Mouse (Mus musculus) liver, embryonic 11.5 days (tissue): ENCODE data around the gene Dusp15. TPM values are rescaled to one million over a fixed set of nuclear protein-coding genes. Genes with fewer than 3 reads are reported as not detected.
A peak's percentile ranks its signal among the peaks of the same experiment; 100 is the strongest.

Experiments used
- ATAC-seq: fragments of 200-750 bp; cut with Nextera tagmentation; replicated peaks from 2 replicates; pipeline ENCODE4 v1.8.0; 2017; ENCODE audit warnings: moderate number of reproducible peaks, mild to moderate bottlenecking, moderate TSS enrichment, moderate library complexity; ENCODE audit not compliant: low FRiP score
- DNase-seq: peaks from one replicate; pipeline ENCODE4 v3.0.0-alpha.2; 2017; ENCODE audit warnings: low spot score
- H3K27ac ChIP-seq: fragments of 300-500 bp; sonication (generic); 2 replicates; pipeline ENCODE4 v1.5.1; 2014; ENCODE audit warnings: mild to moderate bottlenecking, low read depth, low read length, control low read depth
- H3K27me3 ChIP-seq: fragments of 300-500 bp; sonication (generic); replicated peaks from 2 replicates; pipeline ENCODE4 v1.6.1; 2014; ENCODE audit warnings: low read length, mixed read lengths; ENCODE audit not compliant: control insufficient read depth, insufficient read depth
- H3K36me3 ChIP-seq: fragments of 300-500 bp; sonication (generic); 2 replicates; pipeline ENCODE4 v1.6.1; 2014; ENCODE audit warnings: mild to moderate bottlenecking, low read length, moderate library complexity, mixed read lengths; ENCODE audit not compliant: control insufficient read depth, insufficient read depth
- H3K4me1 ChIP-seq: fragments of 300-500 bp; sonication (generic); replicated peaks from 2 replicates; pipeline ENCODE4 v1.6.1; 2014; ENCODE audit warnings: low read length, mixed read lengths; ENCODE audit not compliant: control insufficient read depth, insufficient read depth
- H3K4me2 ChIP-seq: fragments of 300-500 bp; sonication (generic); 2 replicates; pipeline ENCODE4 v1.6.1; 2014; ENCODE audit warnings: mild to moderate bottlenecking, control low read depth, moderate library complexity
- H3K4me3 ChIP-seq: fragments of 300-500 bp; sonication (generic); 2 replicates; pipeline ENCODE4 v1.5.1; 2014; ENCODE audit warnings: low read depth, low read length, control low read depth
- H3K9ac ChIP-seq: fragments of 300-500 bp; sonication (generic); 2 replicates; pipeline ENCODE4 v1.6.1; 2014; ENCODE audit warnings: low read depth, low read length, control low read depth
- H3K9me3 ChIP-seq: fragments of 300-500 bp; sonication (generic); 2 replicates; pipeline ENCODE4 v1.6.1; 2016; ENCODE audit warnings: low read length, inconsistent platforms, mixed read lengths; ENCODE audit not compliant: control insufficient read depth
- WGBS: fragments of 180-500 bp; shearing (Covaris S2); extraction: QIAGEN DNeasy Blood & Tissue Kit; methylation state at CpG from one replicate; pipeline ENCODE4 v1.1.7; 2014; 5-methylcytosine and 5-hydroxymethylcytosine counted together
- polyA plus RNA-seq: library from polyadenylated mRNA; unstranded; fragments of >200 nt; fragmentation: Nextera tagmentation; extraction: Ambion mirVana; gene quantifications from 2 replicates; pipeline ENCODE4 v1.2.1, GENCODE M21; 2014

The Dusp15 gene
- polyA plus RNA-seq, 1 experiment from 2014 or later = not detected

DNA sequence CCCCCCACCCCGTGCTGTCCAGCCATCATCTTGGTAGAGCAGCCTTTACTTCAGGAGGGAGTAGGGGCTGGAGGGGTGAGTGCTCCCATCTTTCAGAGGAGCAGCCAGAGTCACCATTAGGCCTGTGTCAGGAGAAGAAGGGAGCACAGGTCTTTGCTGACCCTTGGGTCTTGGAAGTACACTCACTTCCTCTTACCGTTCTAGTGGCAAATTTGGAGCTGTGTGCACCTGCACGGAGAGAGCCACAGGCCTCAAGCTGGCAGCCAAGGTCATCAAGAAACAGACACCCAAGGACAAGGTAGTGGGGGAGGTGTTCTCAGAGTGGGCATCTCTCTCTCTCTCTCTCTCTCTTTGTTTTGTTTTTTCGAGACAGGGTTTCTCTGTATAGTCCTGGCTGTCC is 36.0 kb downstream of the Dusp15 start:
- 54% methylated on average over 4 of the region's 4 CpGs for WGBS
- H3K36me3 ChIP-seq = no peaks in the 10 kb centered on the region
- peaks cover 38% of the 10 kb centered on the region for H3K27me3 ChIP-seq
- peaks cover 15% of the 10 kb centered on the region for H3K4me1 ChIP-seq
- no peak overlapping the region for H3K9ac ChIP-seq
- no peaks in the 10 kb centered on the region for H3K9me3 ChIP-seq
- ATAC-seq (no peak), DNase-seq (no peak)
- H3K4me3 ChIP-seq = no peak overlapping the region
- no peak overlapping the region for H3K4me2 ChIP-seq
- no peak overlapping the region for H3K27ac ChIP-seq

DNA sequence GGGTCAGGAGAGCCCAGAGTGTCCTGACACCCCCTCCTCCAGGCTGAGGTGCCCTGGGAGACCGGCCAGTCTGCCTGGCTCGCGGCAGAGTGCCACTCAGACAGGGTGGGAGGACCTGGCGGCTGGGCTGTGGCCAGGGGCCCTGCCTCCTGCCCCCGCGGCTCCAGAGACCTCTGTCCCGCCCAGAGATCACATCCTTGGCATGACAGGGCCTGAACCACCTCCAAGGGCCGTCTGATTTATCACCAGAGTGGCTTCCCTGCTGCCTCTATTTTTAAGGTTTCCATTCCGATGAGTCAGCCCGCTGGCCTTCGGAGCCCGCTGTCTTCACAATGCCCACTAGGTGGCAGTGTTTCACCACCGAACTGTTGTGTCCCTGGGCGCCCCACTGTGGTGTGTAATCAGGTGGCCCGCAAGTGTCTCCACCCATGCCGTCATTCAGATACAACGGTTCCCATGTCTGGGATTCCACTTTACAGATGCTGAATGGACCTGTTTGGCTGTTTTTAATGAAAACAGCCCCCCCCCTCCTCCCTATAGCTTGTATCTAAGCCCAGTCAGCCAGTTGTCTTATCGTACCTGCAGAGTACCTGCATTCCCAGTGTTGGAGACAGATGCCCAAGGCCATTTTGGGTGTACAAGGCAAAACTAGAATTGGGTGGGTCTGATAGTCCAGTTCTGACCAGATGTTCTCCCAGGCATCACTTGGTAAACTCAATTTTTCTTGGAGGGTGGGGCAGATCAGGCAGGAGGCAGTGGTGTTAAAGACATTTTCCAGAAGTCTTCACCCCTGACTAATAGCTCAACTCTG is 37.0 kb downstream of the Dusp15 start:
- H3K4me2 ChIP-seq = peak overlapping the region; percentile 44
- H3K36me3 ChIP-seq = no peaks in the 10 kb centered on the region
- H3K9me3 ChIP-seq = no peaks in the 10 kb centered on the region
- no peak overlapping the region for H3K27ac ChIP-seq
- DNase-seq = peak; percentile 80
- ATAC-seq = peak; percentile 53
- 0 out of 2 replicates have a peak overlapping the region, but pooled peaks have one; percentile 3 for H3K4me3 ChIP-seq
- WGBS = 7% methylated on average over 18 of the region's 18 CpGs
- peaks cover 15% of the 10 kb centered on the region for H3K4me1 ChIP-seq
- peaks cover 39% of the 10 kb centered on the region for H3K27me3 ChIP-seq
- no peak overlapping the region for H3K9ac ChIP-seq

- H3K4me3 ChIP-seq = no peak overlapping the region
Measured at GRCm38 (mm10) chr2:152913471-152913870, 38.0 kb downstream of the Dusp15 start.

GRCm38 (mm10) chr2:152911432-152911831 is 40.1 kb downstream of the Dusp15 start:
- no peak overlapping the region for H3K4me2 ChIP-seq
- peaks cover 10% of the 10 kb centered on the region for H3K4me1 ChIP-seq
- no peak overlapping the region for H3K27ac ChIP-seq
- 31% methylated on average over 6 of the region's 6 CpGs for WGBS
- H3K9ac ChIP-seq = no peak overlapping the region
- no peak overlapping the region for H3K4me3 ChIP-seq
- no peaks in the 10 kb centered on the region for H3K9me3 ChIP-seq
- DNase-seq (no peak), ATAC-seq (no peak)
- H3K27me3 ChIP-seq = peaks cover 38% of the 10 kb centered on the region
- H3K36me3 ChIP-seq = no peaks in the 10 kb centered on the region

More at GRCm38 (mm10) chr2:152913471-152913870, 38.0 kb downstream of the Dusp15 start:
- no peak overlapping the region for H3K9ac ChIP-seq
- peaks cover 10% of the 10 kb centered on the region for H3K4me1 ChIP-seq
- ATAC-seq = no peak
- H3K27ac ChIP-seq = no peak overlapping the region
- H3K9me3 ChIP-seq = no peaks in the 10 kb centered on the region
- H3K27me3 ChIP-seq = peaks cover 39% of the 10 kb centered on the region
- no peaks in the 10 kb centered on the region for H3K36me3 ChIP-seq
- WGBS = 39% methylated on average over 7 of the region's 7 CpGs
- H3K4me2 ChIP-seq = no peak overlapping the region
- DNase-seq = no peak

- no peak within 1 kb of the TSS for H3K9ac ChIP-seq
- H3K27ac ChIP-seq = no peak within 1 kb of the TSS
- no peak within 1 kb of the TSS for H3K4me2 ChIP-seq
- H3K36me3 ChIP-seq = no peaks in the 10 kb centered on the region
- WGBS = 24% methylated on average over 12 of the region's 12 CpGs
- no peak for DNase-seq
- no peak within 1 kb of the TSS for H3K4me3 ChIP-seq
- peaks cover 37% of the 10 kb centered on the region for H3K27me3 ChIP-seq
- no peak for ATAC-seq
- no peaks in the 10 kb centered on the region for H3K9me3 ChIP-seq
- peaks cover 10% of the 10 kb centered on the region for H3K4me1 ChIP-seq
Measured at GRCm38 (mm10) chr2:152911031-152911430, 40.5 kb downstream of the Dusp15 start, which contains the start of gene Mylk2. Mylk2 (plus strand) TSS chr2:152911352.

GRCm38 (mm10) chr2:152909848-152910247 is 41.6 kb downstream of the Dusp15 start:
- WGBS = 82% methylated on average over 6 of the region's 6 CpGs
- Histone ChIP-seq H3K4me3 (no peak overlapping the region), H3K9me3 (no peaks in the 10 kb centered on the region), H3K4me2 (no peak overlapping the region), H3K9ac (no peak overlapping the region), H3K27ac (no peak overlapping the region), H3K27me3 (peaks cover 37% of the 10 kb centered on the region), H3K36me3 (no peaks in the 10 kb centered on the region), H3K4me1 (peaks cover 13% of the 10 kb centered on the region)
- ATAC-seq (no peak), DNase-seq (no peak)

GRCm38 (mm10) chr2:152907114-152907943 is 44.2 kb downstream of the Dusp15 start:
- Histone ChIP-seq H3K27ac (no peak overlapping the region), H3K9me3 (no peaks in the 10 kb centered on the region), H3K4me1 (peaks cover 5% of the 10 kb centered on the region; the same call in 1 of the 2 replicates), H3K9ac (no peak overlapping the region), H3K36me3 (no peaks in the 10 kb centered on the region), H3K27me3 (peaks cover 20% of the 10 kb centered on the region), H3K4me3 (no peak overlapping the region), H3K4me2 (no peak overlapping the region)
- 71% methylated on average over 14 of the region's 14 CpGs for WGBS
- DNase-seq (no peak), ATAC-seq (no peak)

DNA sequence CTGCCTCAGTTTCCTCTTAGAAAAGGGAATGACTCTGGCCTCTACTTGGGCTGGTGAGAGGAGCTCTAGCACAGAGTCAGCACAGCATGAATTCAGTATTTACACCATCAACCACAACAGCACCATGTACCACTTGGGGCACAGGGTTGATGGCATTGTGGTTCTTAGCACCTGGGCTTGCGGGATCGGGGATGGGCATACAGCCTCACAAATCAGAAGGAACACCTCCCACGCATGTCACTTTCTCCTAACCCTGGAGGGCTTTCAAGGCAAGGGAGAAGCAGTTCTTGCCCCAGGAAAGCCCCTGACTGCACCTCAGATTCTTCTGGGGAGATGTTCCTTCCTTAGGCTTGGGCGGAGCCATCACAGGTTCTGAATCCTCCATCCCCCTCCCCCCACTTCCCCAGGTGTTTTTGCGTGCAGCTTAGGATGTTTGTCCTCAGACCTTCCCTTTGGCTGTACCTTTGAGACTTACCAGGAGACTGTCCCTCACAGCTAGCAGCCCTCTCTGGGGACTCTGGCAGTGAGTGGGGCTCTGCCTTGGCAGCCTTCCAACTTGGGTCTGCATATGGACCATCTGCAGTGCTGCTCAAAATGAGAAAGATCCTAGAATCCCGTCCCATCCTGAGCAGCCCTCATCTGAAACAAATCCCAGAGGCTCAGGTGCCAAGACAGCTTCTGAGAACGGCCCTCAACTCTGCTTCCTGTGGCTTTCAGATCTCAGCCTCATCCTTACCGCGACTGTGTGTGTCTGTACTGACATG is 45.0 kb downstream of the Dusp15 start:
- H3K4me1 ChIP-seq = peaks cover 5% of the 10 kb centered on the region; the same call in 1 of the 2 replicates
- H3K27me3 ChIP-seq = peaks cover 12% of the 10 kb centered on the region
- H3K4me2 ChIP-seq = no peak overlapping the region
- H3K9ac ChIP-seq = no peak overlapping the region
- H3K27ac ChIP-seq = no peak overlapping the region
- no peak for DNase-seq
- H3K4me3 ChIP-seq = no peak overlapping the region
- 58% methylated on average over 9 of the region's 9 CpGs for WGBS
- no peak for ATAC-seq
- H3K36me3 ChIP-seq = no peaks in the 10 kb centered on the region
- no peaks in the 10 kb centered on the region for H3K9me3 ChIP-seq
